Mouse (Mus musculus) activated CD4-positive, CD25-positive, alpha-beta regulatory T cell, adult 4 months (primary cell): ENCODE results near the gene Arl15. TPM values are rescaled to one million over a fixed set of nuclear protein-coding genes. Genes with fewer than 3 reads are reported as not detected.

Experiments
- ATAC-seq: one replicate; pipeline ENCODE4 v1.8.0; 2017
- polyA plus RNA-seq, 2 experiments: library from polyadenylated mRNA; unstranded; fragments of 100-300 nt; shearing (Covaris generic); gene quantifications; one replicate each; pipeline ENCODE4 v1.2.1; 2017

Arl15 gene
- polyA plus RNA-seq, 2 experiments from 2014 or later, result 11.2 to 14.6 TPM

GRCm38 (mm10) chr13:113845229-113845628 is 50.9 kb downstream of the Arl15 start:
- no peak for ATAC-seq

DNA sequence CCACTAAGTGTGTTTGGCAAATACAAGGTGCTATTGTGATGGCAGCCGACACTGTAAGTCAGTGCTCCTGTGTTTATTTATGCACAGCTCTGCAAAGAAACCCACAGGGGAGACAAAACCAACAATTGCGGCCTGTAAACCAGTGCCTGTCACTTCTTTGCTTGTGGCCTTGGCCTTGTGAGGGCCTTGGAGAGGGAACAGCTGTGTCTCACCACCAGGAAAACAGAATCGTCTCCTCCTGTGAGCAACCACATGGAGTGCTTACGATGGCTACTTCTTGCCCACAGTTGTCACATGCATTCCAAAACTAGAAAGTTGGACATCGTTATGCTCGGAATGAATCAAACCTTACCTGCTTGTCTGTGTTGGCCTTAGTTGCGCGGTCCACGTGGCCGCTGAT is 52.1 kb downstream of the Arl15 start:
- no peak for ATAC-seq

- no peak for ATAC-seq
These were observed 56.2 kb downstream of the Arl15 start for GRCm38 (mm10) chr13:113850431-113851034.

GRCm38 (mm10) chr13:113851602-113852375 is 57.5 kb downstream of the Arl15 start:
- no peak for ATAC-seq

DNA sequence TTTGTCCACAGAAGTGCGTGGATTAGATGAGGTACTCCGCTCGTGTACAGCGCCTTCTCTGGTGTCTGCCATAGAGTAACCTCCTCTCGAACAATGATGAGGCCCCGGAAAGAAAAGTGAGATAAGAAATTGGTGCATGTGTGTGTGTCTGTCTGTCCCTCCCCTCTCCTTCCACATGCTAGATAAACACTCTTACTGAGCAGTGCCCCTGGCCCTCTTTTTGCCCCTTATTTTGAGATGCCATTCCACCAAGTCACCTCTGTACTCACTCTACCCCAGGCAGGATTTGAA is 58.0 kb downstream of the Arl15 start:
- no peak for ATAC-seq

DNA sequence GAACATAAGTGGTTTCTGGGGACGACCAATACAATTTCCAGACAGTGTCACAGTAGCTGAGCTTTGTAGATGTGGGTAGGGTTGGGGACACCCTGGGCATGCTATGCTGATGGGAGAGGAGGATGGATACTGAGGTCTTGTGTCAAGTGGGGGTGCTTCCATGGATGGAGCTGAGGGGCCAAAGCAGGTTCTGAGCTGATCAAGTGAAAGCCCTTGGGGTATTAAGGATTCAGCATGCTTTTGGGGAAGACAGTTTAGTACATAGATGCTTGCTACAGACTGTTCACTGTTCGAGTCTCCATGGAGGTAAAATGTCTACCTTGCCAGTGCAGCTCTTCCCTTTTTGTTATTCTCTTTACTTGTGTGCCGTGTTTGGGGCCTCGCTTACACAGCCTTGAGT is 59.8 kb downstream of the Arl15 start:
- no peak for ATAC-seq

DNA sequence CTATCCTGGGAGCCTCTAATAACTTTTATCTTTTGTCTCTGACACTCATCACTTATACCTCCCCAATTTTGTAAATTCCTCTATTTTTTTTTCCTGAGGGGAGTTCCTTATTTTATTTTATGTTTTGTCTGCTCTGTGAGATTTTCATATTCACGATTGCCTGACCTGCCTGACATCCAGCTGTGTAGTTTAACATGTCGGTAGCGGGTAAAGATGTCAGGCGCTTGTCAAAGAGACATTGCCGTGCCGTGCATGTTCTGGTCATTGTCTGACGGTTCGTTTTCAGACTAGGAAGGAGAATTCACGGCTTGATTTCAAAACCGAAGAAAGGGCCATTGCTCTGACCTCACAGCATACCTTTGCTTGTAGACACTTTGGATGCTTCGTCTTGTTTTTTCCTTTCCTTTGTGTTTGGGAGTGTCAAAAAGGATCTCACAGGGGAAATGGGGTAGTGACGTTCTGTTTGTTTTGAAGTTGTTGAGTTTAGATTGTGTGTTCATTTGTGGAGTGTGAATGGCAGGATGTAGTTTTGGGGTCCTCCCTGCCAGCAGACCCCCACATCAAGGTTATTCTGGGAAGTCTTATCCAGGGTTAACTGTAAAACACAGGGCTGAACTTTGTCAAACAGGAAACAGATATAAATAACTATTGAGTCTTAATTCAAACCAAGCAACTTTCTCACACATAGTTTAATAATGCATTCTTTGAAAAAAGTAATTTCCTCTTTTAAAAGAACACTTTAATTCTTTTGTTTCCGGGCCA is 60.4 kb downstream of the Arl15 start:
- ATAC-seq, result peak; percentile 17

- ATAC-seq, result no peak
These were observed 62.6 kb downstream of the Arl15 start for GRCm38 (mm10) chr13:113856946-113857345.

DNA sequence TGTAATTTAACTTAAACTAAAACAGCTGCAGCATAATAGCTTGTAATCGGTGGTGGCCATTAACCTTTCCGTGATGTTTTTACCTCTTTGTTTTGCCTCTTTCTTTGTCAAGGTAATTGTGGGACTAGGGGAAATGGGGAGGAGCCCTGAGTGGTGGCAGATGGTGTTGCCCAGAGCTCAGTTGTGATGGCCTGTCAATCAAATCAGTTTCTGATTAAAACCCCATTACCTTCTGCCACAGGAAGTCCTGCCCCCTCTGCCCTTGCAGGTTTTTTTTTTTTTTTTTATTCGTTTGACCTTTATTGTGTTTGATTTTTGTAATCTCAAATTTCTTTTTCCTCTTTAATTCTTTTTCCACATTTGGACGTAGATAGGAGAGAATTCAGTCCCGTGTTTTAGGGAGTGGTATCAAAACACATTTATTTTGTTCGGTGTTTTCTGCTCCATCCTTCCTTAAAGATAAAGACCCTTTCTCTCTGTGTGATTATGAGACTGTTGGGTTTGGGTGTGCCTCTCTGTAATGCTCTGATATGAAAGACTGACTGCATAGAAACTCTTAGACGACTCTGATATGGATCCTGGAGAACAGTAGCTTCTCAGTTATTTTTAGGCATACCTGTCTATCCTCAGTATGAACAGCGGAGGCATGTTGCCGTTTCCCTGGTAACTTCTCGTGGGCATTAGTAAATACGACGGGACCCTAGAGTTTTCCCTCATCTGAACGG is 64.5 kb downstream of the Arl15 start:
- no peak for ATAC-seq

GRCm38 (mm10) chr13:113859392-113859776 is 65.1 kb downstream of the Arl15 start:
- ATAC-seq, result no peak

- ATAC-seq, result no peak
These were observed 66.5 kb downstream of the Arl15 start for GRCm38 (mm10) chr13:113860816-113861215.

DNA sequence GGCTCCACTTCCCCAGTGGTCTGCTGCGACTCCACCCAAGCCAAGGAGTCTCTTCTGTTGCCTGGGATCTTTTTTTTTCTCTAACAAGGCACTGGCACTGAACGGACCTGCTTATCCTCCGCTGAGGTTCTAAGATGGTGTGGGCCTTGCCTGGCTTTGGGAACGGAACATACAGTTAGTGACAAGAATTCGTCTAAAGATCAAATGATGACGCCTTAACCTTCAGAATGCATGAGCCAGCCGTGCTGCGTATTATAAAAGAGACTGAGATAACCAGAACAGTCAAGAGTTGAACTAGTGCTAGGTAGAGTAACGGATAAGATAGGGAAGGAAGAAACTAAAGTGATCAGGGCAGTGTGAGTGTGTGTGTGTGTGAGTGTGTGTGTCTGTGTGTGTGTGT is 66.9 kb downstream of the Arl15 start:
- no peak for ATAC-seq

GRCm38 (mm10) chr13:113862951-113863350 is 68.6 kb downstream of the Arl15 start:
- no peak for ATAC-seq

- ATAC-seq, result no peak
These were observed 69.4 kb downstream of the Arl15 start for GRCm38 (mm10) chr13:113863688-113864087.

- ATAC-seq, result no peak
These were observed 70.0 kb downstream of the Arl15 start for GRCm38 (mm10) chr13:113864278-113864677.

GRCm38 (mm10) chr13:113864893-113865292 is 70.6 kb downstream of the Arl15 start:
- no peak for ATAC-seq

DNA sequence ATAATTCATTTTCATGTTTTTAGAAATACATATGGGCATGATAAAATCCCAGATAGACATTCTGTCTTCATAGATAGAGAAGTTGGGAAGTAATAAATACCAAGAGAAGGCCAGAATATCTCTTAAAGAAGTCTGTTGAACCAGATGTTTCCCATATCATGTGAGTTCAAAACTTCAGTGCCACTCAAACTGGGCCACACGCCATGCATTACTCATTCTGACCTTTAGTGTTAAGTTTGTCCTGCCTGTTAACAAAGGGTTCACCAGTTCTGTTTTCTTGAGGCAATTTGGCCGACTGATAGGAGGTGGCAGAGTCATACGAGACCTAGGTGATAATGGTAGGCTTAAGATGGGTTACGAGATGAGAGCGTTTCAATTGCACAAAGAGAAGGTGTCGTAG is 71.1 kb downstream of the Arl15 start:
- ATAC-seq, result no peak

GRCm38 (mm10) chr13:113865806-113866205 is 71.5 kb downstream of the Arl15 start:
- peak; percentile 19 for ATAC-seq

- no peak for ATAC-seq
These were observed 73.4 kb downstream of the Arl15 start for GRCm38 (mm10) chr13:113867736-113868135.

GRCm38 (mm10) chr13:113869212-113870205 is 75.2 kb downstream of the Arl15 start:
- peak; percentile 69 for ATAC-seq

- ATAC-seq, result peak; percentile 90
These were observed 76.1 kb downstream of the Arl15 start for GRCm38 (mm10) chr13:113870403-113870802.

DNA sequence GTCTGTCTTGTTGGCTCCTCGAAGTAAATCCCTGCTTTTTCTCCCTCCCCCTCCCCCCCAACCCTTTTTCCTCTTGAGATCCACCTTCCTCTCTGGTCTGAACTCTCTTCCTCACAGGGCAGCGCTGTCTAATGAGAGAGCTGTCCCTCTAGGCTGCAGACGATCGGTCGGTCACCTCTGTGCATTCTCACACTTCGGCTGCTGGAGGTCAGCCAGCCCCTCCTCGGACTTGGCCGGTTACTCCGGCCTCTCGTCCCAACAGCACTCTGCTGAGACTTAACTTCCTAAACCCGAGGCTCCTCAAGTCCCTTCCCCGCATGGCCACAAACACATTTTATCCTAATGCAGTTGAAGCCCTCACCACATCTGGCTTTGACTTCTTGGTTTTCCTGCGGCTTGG is 77.5 kb downstream of the Arl15 start:
- no peak for ATAC-seq
